Mouse (Mus musculus) kidney, adult 2 months (tissue): ENCODE results near the gene Syt17.

Experiments
- CTCF ChIP-seq: fragments of 200-500 bp; conservative IDR thresholded peaks from 2 replicates; pipeline ENCODE4 v1.5.1; 2011; ENCODE audit warnings: low read depth, mild to moderate bottlenecking, control low read depth, low read length, moderate library complexity, mixed read lengths; ENCODE audit not compliant: insufficient read depth, insufficient read length
- POLR2A ChIP-seq: fragments of 200-500 bp; IDR thresholded peaks from one replicate; pipeline ENCODE4 v1.6.1; 2011; ENCODE audit warnings: low read depth, low read length, control low read depth

DNA sequence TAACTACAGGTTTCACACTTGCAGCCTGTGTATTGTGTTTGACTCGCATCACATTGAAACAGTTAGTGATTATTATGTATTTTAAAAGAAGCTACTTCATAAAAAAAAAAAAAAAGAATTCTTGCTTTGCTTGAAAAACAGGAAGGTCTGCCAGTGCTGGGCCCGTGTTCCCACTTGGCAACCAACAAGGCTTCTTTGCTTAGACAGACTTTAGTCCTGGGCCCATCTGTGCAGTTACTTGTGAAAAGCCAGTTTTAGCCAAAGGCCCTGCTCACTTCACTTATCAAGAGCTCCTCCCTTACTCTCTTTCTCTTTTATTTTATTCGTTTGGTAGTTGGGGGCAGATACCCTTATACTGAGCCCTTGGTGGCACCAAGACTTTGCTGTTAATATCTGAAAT, 36.1 kb downstream of the Syt17 start:
- TF ChIP-seq CTCF (no peak), POLR2A (no peak)
